Comparison of ENCODE assay signal across 19 mouse cellular contexts in genomic region chr6:4396808-4397207, GRCm38 (mm10).
"Had no signal": no experiment of that assay in that cellular context is flagged by ENCODE, and none has a peak within 500 bp of the region (broad histone marks: within the 10 kb centered on the region; RNA-seq: fewer than 3 reads in every experiment).

No protein-coding gene starts in this region.

- ATAC-seq: liver, embryonic 12.5 days had no signal

- H3K4me1 ChIP-seq: limb, embryonic 13.5 days; liver, embryonic 15.5 days; megakaryocyte, embryonic 14.5 days had no signal

- H3K27me3 ChIP-seq: limb, embryonic 13.5 days; liver, embryonic 12.5 days; liver, embryonic 15.5 days; lung, embryonic 15.5 days; megakaryocyte, embryonic 14.5 days; midbrain, embryonic 13.5 days had no signal

- H3K36me3 ChIP-seq: limb, embryonic 10.5 days; limb, embryonic 13.5 days; liver, embryonic 12.5 days; liver, embryonic 15.5 days; lung, embryonic 15.5 days; midbrain, embryonic 10.5 days; midbrain, embryonic 13.5 days had no signal

- H3K9me3 ChIP-seq: limb, embryonic 10.5 days; limb, embryonic 13.5 days; liver, embryonic 12.5 days; liver, embryonic 15.5 days; lung, embryonic 15.5 days; midbrain, embryonic 10.5 days; midbrain, embryonic 13.5 days had no signal

- H3K4me3 ChIP-seq: limb, embryonic 10.5 days; limb, embryonic 13.5 days; liver, embryonic 12.5 days; liver, embryonic 15.5 days; lung, embryonic 15.5 days; megakaryocyte, embryonic 14.5 days; midbrain, embryonic 10.5 days; midbrain, embryonic 13.5 days had no signal

- H3K4me2 ChIP-seq: limb, embryonic 13.5 days; liver, embryonic 12.5 days; liver, embryonic 15.5 days had no signal

- H3K9ac ChIP-seq: limb, embryonic 13.5 days; liver, embryonic 12.5 days; liver, embryonic 15.5 days; lung, embryonic 15.5 days; midbrain, embryonic 13.5 days had no signal

- DNase-seq: kidney, adult 9 months; kidney, postnatal 14 days; kidney, postnatal 4 days; liver; lung, adult 18-20 months; lung, postnatal 10 days; lung, postnatal 36 days; thymus, adult 2 months; thymus, postnatal 14 days; thymus, postnatal 4 days had no signal

- H3K27ac ChIP-seq: limb, embryonic 10.5 days; limb, embryonic 13.5 days; liver, embryonic 12.5 days; liver, embryonic 15.5 days; lung, embryonic 15.5 days; midbrain, embryonic 10.5 days; midbrain, embryonic 13.5 days; stomach, postnatal 0 days had no signal
